Mouse (Mus musculus) spleen, postnatal 10 days (tissue): ENCODE measurements around the gene Ttc5.
"Not testable (repeated sequence)": the region's sequence is repeated elsewhere in the genome, so short reads cannot be mapped to it uniquely, and the experiment has no call there.

ENCODE experiments used
- DNase-seq, 2 experiments: peaks; one replicate each; pipeline ENCODE4 v3.0.0; 2021 to 2022; ENCODE audit warnings: low spot score in 2 of 2

Gene Ttc5

DNA sequence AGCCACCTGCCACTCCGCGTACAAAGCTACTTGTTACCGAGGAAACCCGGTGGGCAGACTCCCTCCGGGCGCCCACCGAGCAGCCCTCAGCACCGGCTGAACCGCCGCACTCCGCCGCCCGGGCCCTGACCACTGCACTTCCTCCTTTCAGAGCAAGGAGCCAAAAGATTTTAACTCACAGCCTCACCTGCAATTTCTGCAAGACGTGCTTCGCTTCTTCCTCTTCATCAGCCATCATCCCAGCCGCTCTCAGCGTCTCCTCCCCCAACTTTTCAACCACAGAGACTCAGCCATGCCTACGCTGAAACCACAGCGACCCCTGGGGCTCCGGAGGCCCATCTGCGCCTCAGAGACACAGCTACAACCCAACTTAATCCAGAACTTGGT is at the start of gene Ttc5:
Gene Ttc5, minus strand, starts transcription at position 269 of the 387 bp plus-strand sequence.
- DNase-seq: peak; percentile 96

DNA sequence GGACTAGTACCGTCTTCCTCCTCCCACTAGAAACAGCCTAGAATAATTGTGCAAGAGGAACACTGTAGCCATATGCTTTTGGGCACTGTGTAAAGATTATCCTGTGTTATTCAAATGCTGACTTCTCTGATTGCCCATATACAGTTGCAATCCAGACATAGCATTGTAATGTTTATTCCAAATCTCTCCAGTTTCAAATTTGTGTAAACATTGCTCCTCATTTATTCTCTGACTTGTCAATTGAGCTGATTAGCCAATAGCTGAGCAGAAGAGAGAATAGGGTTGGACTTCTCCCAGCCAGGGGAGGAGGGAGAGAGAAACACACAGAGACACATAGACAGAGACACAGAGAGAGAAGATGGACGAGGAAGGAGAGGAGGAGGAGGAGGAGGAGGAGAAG is 49.1 kb upstream of the Ttc5 start:
- DNase-seq: no peak

DNA sequence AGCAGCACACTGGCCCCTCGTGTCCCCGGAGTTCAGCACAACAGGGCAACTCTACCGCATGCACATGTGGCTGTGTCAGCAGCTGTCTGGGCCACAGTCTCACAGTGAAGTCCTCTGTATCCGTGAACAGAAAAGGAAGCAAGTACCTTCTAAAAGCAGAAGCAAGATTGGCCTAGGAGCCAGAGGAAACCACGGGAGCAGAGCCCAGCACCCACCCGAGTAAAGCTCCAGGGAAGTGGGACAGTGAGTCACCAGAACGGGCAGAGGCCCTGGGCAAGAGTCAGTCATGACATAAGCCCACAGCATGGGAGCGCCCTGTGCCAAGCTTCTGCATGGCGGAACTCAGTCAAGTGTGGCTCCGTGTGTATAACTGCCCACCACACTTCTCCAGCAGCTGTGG is 48.6 kb upstream of the Ttc5 start:
- peak in 1 of 2 experiments; percentile 34 for DNase-seq

DNA sequence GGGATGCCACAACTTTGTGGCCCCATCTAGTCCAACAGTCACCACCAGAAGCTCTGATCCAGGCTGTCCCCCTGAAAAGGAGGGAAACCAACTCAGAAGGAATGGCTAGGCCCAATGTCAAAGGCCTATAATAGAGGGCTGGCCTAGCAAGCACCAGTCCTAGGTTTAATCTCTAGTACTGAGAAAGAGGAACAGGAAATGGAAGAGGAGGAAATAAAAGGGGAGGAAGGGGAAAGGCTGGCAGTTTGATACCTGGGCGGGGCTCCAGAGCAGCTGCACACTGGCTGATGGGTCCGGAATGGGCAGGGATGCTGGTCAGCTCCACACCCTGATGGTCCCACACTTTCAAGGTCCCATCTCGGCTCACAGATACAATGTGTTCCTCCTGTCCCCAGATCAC is 44.6 kb upstream of the Ttc5 start:
- no peak for DNase-seq

- DNase-seq: no peak
These were observed 41.3 kb upstream of the Ttc5 start for GRCm38 (mm10) chr14:50826579-50826978.

GRCm38 (mm10) chr14:50824219-50824618 is 38.9 kb upstream of the Ttc5 start:
- no peak for DNase-seq

DNA sequence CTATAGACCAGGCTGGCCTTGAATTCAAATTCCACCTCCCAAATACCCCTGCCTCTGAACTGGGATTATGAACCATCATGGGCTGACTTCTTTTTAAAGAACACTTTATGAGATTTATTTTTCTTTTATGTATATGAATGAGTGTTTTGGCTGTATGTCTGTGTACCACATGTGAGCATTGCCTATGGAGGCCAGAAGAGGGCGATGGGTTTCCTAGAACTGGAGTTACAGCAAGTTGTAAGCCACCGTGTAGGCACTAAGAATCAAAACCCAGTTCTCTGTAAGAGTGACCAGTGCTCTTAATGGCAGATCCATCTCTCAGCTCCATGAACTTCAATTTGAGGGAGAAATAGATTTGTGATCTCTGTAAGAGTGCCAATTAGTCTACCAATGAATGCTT is 37.9 kb upstream of the Ttc5 start:
- DNase-seq: no peak

DNA sequence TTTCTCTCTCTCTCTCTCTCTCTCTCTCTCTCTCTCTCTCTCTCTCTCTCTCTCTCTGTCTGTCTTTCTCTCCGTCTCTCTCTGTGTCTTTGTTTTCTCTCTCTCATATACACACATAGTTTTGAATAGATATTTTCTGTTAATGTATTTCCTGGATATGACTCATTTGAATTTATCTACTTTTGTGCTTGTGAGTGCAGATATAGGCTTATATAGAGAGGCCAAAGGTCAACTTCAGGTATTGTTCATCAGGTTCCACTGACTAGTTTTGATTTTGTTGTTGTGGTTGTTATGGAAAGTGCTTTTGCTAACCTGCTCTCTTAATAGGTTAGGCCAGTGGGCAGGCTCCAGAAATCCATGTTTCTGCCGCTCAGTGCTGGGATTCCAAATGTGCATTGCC is 27.7 kb upstream of the Ttc5 start:
- DNase-seq: no peak

GRCm38 (mm10) chr14:50807487-50808072 is 22.3 kb upstream of the Ttc5 start, which contains the start of the genes Ccnb1ip1 and Parp2:
Ccnb1ip1 (minus strand) TSS chr14:50807732.
Parp2 (plus strand) TSS chr14:50807841.
- DNase-seq: peak; percentile 91 to 96

DNA sequence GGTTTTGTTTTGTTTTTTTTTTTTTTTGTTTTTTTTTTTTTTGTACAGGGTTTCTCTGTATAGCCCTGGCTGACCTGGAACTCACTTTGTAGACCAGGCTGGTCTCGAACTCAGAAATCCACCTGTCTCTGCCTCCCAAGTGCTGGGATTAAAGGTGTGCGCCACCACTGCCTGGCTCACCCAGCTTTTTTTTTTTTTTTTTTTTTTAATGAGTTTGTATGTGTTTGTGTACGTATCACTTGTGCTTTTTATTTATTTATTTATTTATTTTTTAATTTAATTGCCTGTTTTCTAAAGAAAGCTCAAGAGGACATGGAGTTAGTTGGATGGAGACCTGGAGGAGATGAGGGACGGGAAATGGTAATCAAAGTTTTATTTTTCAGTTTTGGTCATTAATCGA is 21.1 kb upstream of the Ttc5 start:
- DNase-seq: not testable (repeated sequence)

DNA sequence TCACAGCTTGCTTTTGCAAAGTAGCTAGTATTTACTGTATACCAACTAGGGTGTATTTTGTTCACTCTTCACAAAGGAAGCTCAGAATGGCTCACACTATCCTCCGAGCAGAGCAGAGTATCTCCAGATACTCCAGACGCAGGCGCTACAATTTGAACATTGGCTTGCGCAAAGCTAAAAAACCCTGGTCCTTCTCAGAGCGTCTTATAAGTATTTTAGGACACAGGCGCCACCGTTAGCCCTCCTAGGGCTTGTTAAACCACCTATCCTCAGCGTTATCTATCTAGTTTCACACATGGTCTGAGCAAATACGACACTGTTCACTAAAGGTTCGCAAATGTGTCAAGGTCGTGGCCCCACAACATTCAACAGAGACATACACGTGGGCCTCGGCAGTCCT is 19.4 kb upstream of the Ttc5 start:
- no peak for DNase-seq

- peak in 1 of 2 experiments; percentile 40 for DNase-seq
These were observed 17.7 kb upstream of the Ttc5 start for GRCm38 (mm10) chr14:50802843-50803562.

DNA sequence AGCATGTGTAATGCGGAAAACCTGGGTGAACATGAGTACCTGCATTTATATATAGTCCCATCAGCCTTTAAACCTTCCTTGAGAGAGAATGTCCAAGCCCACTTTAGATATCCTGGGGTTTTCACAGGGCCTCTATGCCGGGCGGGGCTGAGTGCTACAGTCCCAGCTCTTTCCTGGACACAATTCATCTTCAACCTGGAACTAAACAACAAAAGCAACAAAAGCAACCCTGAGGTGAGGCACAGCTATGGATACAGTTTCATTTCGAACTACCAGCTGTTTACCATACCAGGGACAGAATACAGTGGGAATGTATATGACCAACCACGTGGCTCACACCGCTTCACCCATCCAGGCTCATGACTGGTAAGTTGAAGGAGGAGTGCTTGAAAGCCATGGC is 17.1 kb upstream of the Ttc5 start:
- no peak for DNase-seq

GRCm38 (mm10) chr14:50799502-50800259 is 14.4 kb upstream of the Ttc5 start:
- peak; percentile 25 to 49 for DNase-seq

DNA sequence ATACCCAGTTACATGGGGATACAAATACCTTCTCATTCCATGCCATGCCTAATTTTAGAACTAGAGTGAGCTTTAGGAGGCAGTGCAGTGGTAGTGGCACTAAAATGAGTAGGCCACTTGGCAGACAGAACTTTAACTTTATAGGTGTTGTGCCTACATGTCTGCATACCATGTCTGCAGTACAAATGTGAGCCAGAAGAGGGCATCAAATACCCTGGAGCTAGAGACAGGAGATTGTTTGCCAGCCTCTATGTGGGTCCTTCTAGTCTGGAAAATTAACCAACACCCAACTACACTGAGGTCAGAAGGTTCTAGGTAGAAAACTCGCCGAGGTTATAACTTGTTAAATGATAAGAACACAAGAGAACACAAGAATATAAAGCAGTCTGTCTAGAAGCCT is 13.2 kb upstream of the Ttc5 start:
- DNase-seq: peak in 1 of 2 experiments; percentile 59

GRCm38 (mm10) chr14:50796464-50796863 is 11.1 kb upstream of the Ttc5 start:
- DNase-seq: no peak

DNA sequence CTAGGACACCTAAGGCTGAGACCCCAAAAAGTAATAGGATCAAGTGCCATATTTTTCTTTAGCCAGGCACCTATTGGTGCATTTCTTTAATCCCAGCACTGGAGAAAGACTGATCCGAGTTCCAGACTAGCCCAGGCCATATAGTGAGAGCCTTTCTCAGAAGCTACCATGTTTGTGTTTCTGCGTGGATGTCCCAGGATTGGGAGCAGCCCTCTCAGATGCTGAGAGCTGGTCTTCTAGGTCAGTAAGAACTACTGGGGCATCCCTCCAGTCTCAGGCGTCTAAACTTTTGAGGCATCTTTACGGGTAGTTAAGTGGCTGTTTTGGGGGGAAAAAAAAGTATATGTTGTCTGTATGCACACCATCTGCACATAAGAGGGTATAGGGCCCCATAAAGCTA is 10.6 kb upstream of the Ttc5 start:
- no peak for DNase-seq

- no peak for DNase-seq
These were observed 10.1 kb upstream of the Ttc5 start for GRCm38 (mm10) chr14:50795261-50795935.

DNA sequence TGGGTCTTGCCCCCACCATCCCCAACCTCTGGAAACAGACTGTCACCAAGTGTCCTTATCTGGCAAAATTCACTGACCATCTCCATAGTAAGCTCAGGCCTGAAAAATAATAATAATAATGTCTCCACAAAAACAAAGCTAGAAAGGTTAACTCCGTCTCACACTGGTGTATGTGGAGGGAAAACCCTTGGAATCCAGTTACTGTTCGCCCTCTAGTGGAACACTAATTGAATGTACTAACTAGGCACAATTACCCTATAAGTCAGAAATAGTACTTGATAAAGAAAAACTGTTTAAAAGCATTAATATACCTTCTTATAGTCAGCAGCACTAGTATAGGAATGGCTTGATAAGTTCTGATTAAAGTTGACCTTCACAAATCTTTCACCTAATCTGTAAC is 2.8 kb upstream of the Ttc5 start:
- DNase-seq: no peak

GRCm38 (mm10) chr14:50784391-50785250 is 698 bp downstream of the Ttc5 start:
- DNase-seq: peak in 1 of 2 experiments; percentile 43

DNA sequence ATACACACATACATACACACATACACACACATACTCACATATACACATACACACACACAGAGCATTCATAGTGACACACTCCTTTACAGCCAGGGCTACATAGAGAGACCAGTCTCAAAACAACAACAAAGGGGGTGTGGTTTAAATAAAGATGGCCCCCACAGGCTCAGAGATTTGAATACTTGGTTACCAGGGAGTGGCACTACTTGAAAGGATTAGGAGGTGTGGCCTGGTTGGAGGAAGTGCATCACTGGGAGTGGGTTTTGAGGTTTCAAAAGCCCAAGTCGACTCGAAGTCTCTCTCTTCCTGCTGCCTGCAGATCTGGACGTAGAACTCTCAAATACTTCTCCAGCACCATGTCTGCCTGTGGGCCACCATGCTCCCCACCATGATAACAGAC is 3.2 kb downstream of the Ttc5 start:
- no peak for DNase-seq
